Mouse (Mus musculus): ENCODE results near the gene Cnnm1. TPM values are rescaled to one million over a fixed set of nuclear protein-coding genes. Genes with fewer than 3 reads are reported as not detected.

Gene Cnnm1
- polyA plus RNA-seq, 1 experiment from 2014 or later = 0.08 TPM

GRCm38 (mm10) chr19:43520402-43520801 lies 80.2 kb downstream of the Cnnm1 start:
- no peak for ATAC-seq (replicated peaks; ENCODE audit: extremely low read depth, insufficient read depth, low FRiP score)
- Histone ChIP-seq H3K27me3 (ENCODE audit: control insufficient read depth, insufficient read depth, low read length) (no peaks in the 10 kb centered on the region), H3K4me2 (ENCODE audit: low read depth, low read length) (peak overlapping the region; percentile 87), H3K4me1 (ENCODE audit: control insufficient read depth, insufficient read depth, low read length) (peaks cover 47% of the 10 kb centered on the region), H3K36me3 (ENCODE audit: control insufficient read depth, insufficient read depth) (no peaks in the 10 kb centered on the region), H3K27ac (ENCODE audit: low read length) (peak overlapping the region; percentile 60), H3K9me3 (replicated peaks; ENCODE audit: control insufficient read depth, low read length) (no peaks in the 10 kb centered on the region), H3K4me3 (ENCODE audit: low read length) (peak overlapping the region; percentile 33), H3K9ac (ENCODE audit: low read length) (peak overlapping the region; percentile 18)
- 18% methylated on average over 9 of the region's 10 CpGs for WGBS

- peak overlapping the region; percentile 33 for H3K4me3 ChIP-seq (ENCODE audit: low read length)
- no peaks in the 10 kb centered on the region for H3K36me3 ChIP-seq (ENCODE audit: control insufficient read depth, insufficient read depth)
- H3K27ac ChIP-seq (ENCODE audit: low read length) = peak overlapping the region; percentile 60; the same call in 1 of the 2 replicates
- H3K27me3 ChIP-seq (ENCODE audit: control insufficient read depth, insufficient read depth, low read length) = no peaks in the 10 kb centered on the region
- peaks cover 42% of the 10 kb centered on the region for H3K4me1 ChIP-seq (ENCODE audit: control insufficient read depth, insufficient read depth, low read length)
- H3K4me2 ChIP-seq (ENCODE audit: low read depth, low read length) = peak overlapping the region; percentile 87
- H3K9ac ChIP-seq (ENCODE audit: low read length) = no peak overlapping the region; the same call in 1 of the 2 replicates
- WGBS = 50% methylated on average over 8 of the region's 8 CpGs
- no peak for ATAC-seq (replicated peaks; ENCODE audit: extremely low read depth, insufficient read depth, low FRiP score)
- no peaks in the 10 kb centered on the region for H3K9me3 ChIP-seq (replicated peaks; ENCODE audit: control insufficient read depth, low read length)
These were observed 81.1 kb downstream of the Cnnm1 start for GRCm38 (mm10) chr19:43521362-43521761.

GRCm38 (mm10) chr19:43521996-43522395 lies 81.8 kb downstream of the Cnnm1 start:
- H3K27ac ChIP-seq (ENCODE audit: low read length) = no peak overlapping the region
- peak overlapping the region; percentile 33 for H3K4me3 ChIP-seq (ENCODE audit: low read length)
- peaks cover 40% of the 10 kb centered on the region for H3K4me1 ChIP-seq (ENCODE audit: control insufficient read depth, insufficient read depth, low read length)
- peak overlapping the region; percentile 87 for H3K4me2 ChIP-seq (ENCODE audit: low read depth, low read length)
- H3K27me3 ChIP-seq (ENCODE audit: control insufficient read depth, insufficient read depth, low read length) = no peaks in the 10 kb centered on the region
- H3K9ac ChIP-seq (ENCODE audit: low read length) = no peak overlapping the region
- H3K36me3 ChIP-seq (ENCODE audit: control insufficient read depth, insufficient read depth) = no peaks in the 10 kb centered on the region
- no peak for ATAC-seq (replicated peaks; ENCODE audit: extremely low read depth, insufficient read depth, low FRiP score)
- 64% methylated on average over 9 of the region's 9 CpGs for WGBS
- H3K9me3 ChIP-seq (replicated peaks; ENCODE audit: control insufficient read depth, low read length) = no peaks in the 10 kb centered on the region

GRCm38 (mm10) chr19:43523551-43523950 lies 83.3 kb downstream of the Cnnm1 start:
- Histone ChIP-seq H3K4me3 (ENCODE audit: low read length) (peak overlapping the region; percentile 68), H3K27me3 (ENCODE audit: control insufficient read depth, insufficient read depth, low read length) (no peaks in the 10 kb centered on the region), H3K27ac (ENCODE audit: low read length) (peak overlapping the region; percentile 82), H3K9ac (ENCODE audit: low read length) (peak overlapping the region; percentile 73), H3K9me3 (replicated peaks; ENCODE audit: control insufficient read depth, low read length) (no peaks in the 10 kb centered on the region), H3K36me3 (ENCODE audit: control insufficient read depth, insufficient read depth) (no peaks in the 10 kb centered on the region), H3K4me1 (ENCODE audit: control insufficient read depth, insufficient read depth, low read length) (peaks cover 43% of the 10 kb centered on the region), H3K4me2 (ENCODE audit: low read depth, low read length) (peak overlapping the region; percentile 87)
- WGBS = 1% methylated on average over 12 of the region's 12 CpGs
- ATAC-seq (replicated peaks; ENCODE audit: extremely low read depth, insufficient read depth, low FRiP score) = no peak

- H3K27ac ChIP-seq (ENCODE audit: low read length) = peak within 1 kb of the TSS; percentile 91
- peak within 1 kb of the TSS; percentile 87 for H3K4me2 ChIP-seq (ENCODE audit: low read depth, low read length)
- no peaks in the 10 kb centered on the region for H3K9me3 ChIP-seq (replicated peaks; ENCODE audit: control insufficient read depth, low read length)
- no peaks in the 10 kb centered on the region for H3K27me3 ChIP-seq (ENCODE audit: control insufficient read depth, insufficient read depth, low read length)
- peak; percentile 98 for ATAC-seq (replicated peaks; ENCODE audit: extremely low read depth, insufficient read depth, low FRiP score)
- H3K4me1 ChIP-seq (ENCODE audit: control insufficient read depth, insufficient read depth, low read length) = peaks cover 40% of the 10 kb centered on the region
- H3K4me3 ChIP-seq (ENCODE audit: low read length) = peak within 1 kb of the TSS; percentile 68
- under 1% methylated on average over 58 of the region's 58 CpGs for WGBS
- H3K9ac ChIP-seq (ENCODE audit: low read length) = peak within 1 kb of the TSS; percentile 73
- H3K36me3 ChIP-seq (ENCODE audit: control insufficient read depth, insufficient read depth) = no peaks in the 10 kb centered on the region
These were observed 84.2 kb downstream of the Cnnm1 start, which contains the start of gene Got1 for GRCm38 (mm10) chr19:43524187-43525103. TSS of gene Got1 (minus strand) at chr19:43524605.

GRCm38 (mm10) chr19:43525104-43525482 lies 84.9 kb downstream of the Cnnm1 start:
- Histone ChIP-seq H3K4me3 (ENCODE audit: low read length) (peak overlapping the region; percentile 68), H3K36me3 (ENCODE audit: control insufficient read depth, insufficient read depth) (no peaks in the 10 kb centered on the region), H3K9me3 (replicated peaks; ENCODE audit: control insufficient read depth, low read length) (no peaks in the 10 kb centered on the region), H3K4me2 (ENCODE audit: low read depth, low read length) (peak overlapping the region; percentile 87), H3K4me1 (ENCODE audit: control insufficient read depth, insufficient read depth, low read length) (peaks cover 37% of the 10 kb centered on the region), H3K27me3 (ENCODE audit: control insufficient read depth, insufficient read depth, low read length) (no peaks in the 10 kb centered on the region), H3K27ac (ENCODE audit: low read length) (peak overlapping the region; percentile 91), H3K9ac (ENCODE audit: low read length) (peak overlapping the region; percentile 73)
- ATAC-seq (replicated peaks; ENCODE audit: extremely low read depth, insufficient read depth, low FRiP score) = no peak
- WGBS = 10% methylated on average over 10 of the region's 10 CpGs

- no peak for ATAC-seq (replicated peaks; ENCODE audit: extremely low read depth, insufficient read depth, low FRiP score)
- Histone ChIP-seq H3K9ac (ENCODE audit: low read length) (peak overlapping the region; percentile 73), H3K27ac (ENCODE audit: low read length) (peak overlapping the region; percentile 91), H3K36me3 (ENCODE audit: control insufficient read depth, insufficient read depth) (no peaks in the 10 kb centered on the region), H3K27me3 (ENCODE audit: control insufficient read depth, insufficient read depth, low read length) (no peaks in the 10 kb centered on the region), H3K4me1 (ENCODE audit: control insufficient read depth, insufficient read depth, low read length) (peaks cover 34% of the 10 kb centered on the region), H3K4me2 (ENCODE audit: low read depth, low read length) (peak overlapping the region; percentile 87), H3K4me3 (ENCODE audit: low read length) (peak overlapping the region; percentile 68), H3K9me3 (replicated peaks; ENCODE audit: control insufficient read depth, low read length) (no peaks in the 10 kb centered on the region)
- 88% methylated on average over 7 of the region's 7 CpGs for WGBS
These were observed 85.3 kb downstream of the Cnnm1 start for GRCm38 (mm10) chr19:43525566-43525965.

GRCm38 (mm10) chr19:43526025-43526424 lies 85.8 kb downstream of the Cnnm1 start:
- H3K4me2 ChIP-seq (ENCODE audit: low read depth, low read length) = no peak overlapping the region
- no peaks in the 10 kb centered on the region for H3K9me3 ChIP-seq (replicated peaks; ENCODE audit: control insufficient read depth, low read length)
- H3K9ac ChIP-seq (ENCODE audit: low read length) = no peak overlapping the region
- no peak overlapping the region for H3K4me3 ChIP-seq (ENCODE audit: low read length)
- H3K36me3 ChIP-seq (ENCODE audit: control insufficient read depth, insufficient read depth) = no peaks in the 10 kb centered on the region
- peaks cover 30% of the 10 kb centered on the region for H3K4me1 ChIP-seq (ENCODE audit: control insufficient read depth, insufficient read depth, low read length)
- WGBS = 88% methylated on average over 9 of the region's 9 CpGs
- no peaks in the 10 kb centered on the region for H3K27me3 ChIP-seq (ENCODE audit: control insufficient read depth, insufficient read depth, low read length)
- H3K27ac ChIP-seq (ENCODE audit: low read length) = no peak overlapping the region
- no peak for ATAC-seq (replicated peaks; ENCODE audit: extremely low read depth, insufficient read depth, low FRiP score)

- Histone ChIP-seq H3K4me2 (ENCODE audit: low read depth, low read length) (peak overlapping the region; percentile 17; the same call in 1 of the 2 replicates), H3K4me1 (ENCODE audit: control insufficient read depth, insufficient read depth, low read length) (peaks cover 21% of the 10 kb centered on the region), H3K4me3 (ENCODE audit: low read length) (no peak overlapping the region), H3K9ac (ENCODE audit: low read length) (no peak overlapping the region), H3K9me3 (replicated peaks; ENCODE audit: control insufficient read depth, low read length) (no peaks in the 10 kb centered on the region), H3K27ac (ENCODE audit: low read length) (no peak overlapping the region), H3K27me3 (ENCODE audit: control insufficient read depth, insufficient read depth, low read length) (no peaks in the 10 kb centered on the region), H3K36me3 (ENCODE audit: control insufficient read depth, insufficient read depth) (no peaks in the 10 kb centered on the region)
- no peak for ATAC-seq (replicated peaks; ENCODE audit: extremely low read depth, insufficient read depth, low FRiP score)
- WGBS = 14% methylated on average over 11 of the region's 11 CpGs
These were observed 86.9 kb downstream of the Cnnm1 start for GRCm38 (mm10) chr19:43527131-43527530.

Measured in heart, embryonic 16.5 days (tissue).